Mouse (Mus musculus) stomach, postnatal 0 days (tissue): Measurements from ENCODE around the gene Sipa1l1.

Source experiments
- CTCF ChIP-seq: IDR thresholded peaks from 2 replicates; pipeline ENCODE4 v1.5.1; 2016; ENCODE audit warnings: antibody characterized with exemption, low read depth, mild to moderate bottlenecking, moderate library complexity
- EP300 ChIP-seq: optimal IDR thresholded peaks from 2 replicates; pipeline ENCODE3; 2016; ENCODE audit warnings: antibody characterized with exemption

GRCm38 (mm10) chr12:82233177-82233576 is 64.1 kb downstream of the Sipa1l1 start:
- TF ChIP-seq EP300 (no peak), CTCF (no peak)
